8 mouse cellular contexts compared by ENCODE assay signal in genomic region chr4:140657681-140658575, GRCm38 (mm10). TPM values are rescaled to one million over a fixed set of nuclear protein-coding genes. Genes with fewer than 3 reads are reported as not detected.
DNase-seq lines count a peak whose midpoint lies in the region; ATAC-seq lines count a peak whose summit lies in the region.

No protein-coding gene starts in this region.

- DNase-seq in adrenal gland, adult 2 months: peak; percentile 88
- DNase-seq in embryo, embryonic 11 days: peak; percentile 78
- peak; percentile 82 for DNase-seq in gastrocnemius, postnatal 25 days
- peak; percentile 57 to 88 for DNase-seq in left cerebral cortex, adult 8-10 months (ENCODE audit: low spot score in 2 of 2)
- DNase-seq in midbrain, embryonic 10.5 days (ENCODE audit: low spot score): peak; percentile 77

- H3K9ac ChIP-seq in intestine, embryonic 15.5 days: peak overlapping the region; percentile 24
- no peak overlapping the region for H3K9ac ChIP-seq in stomach, embryonic 14.5 days (replicated peaks; ENCODE audit: low read depth, low read length)

- no peaks in the 10 kb centered on the region for H3K9me3 ChIP-seq in intestine, embryonic 15.5 days
- H3K9me3 ChIP-seq in midbrain, embryonic 10.5 days (replicated peaks): no peaks in the 10 kb centered on the region
- H3K9me3 ChIP-seq in stomach, embryonic 14.5 days (ENCODE audit: control insufficient read depth, low read depth, low read length): no peaks in the 10 kb centered on the region

- H3K4me1 ChIP-seq in intestine, embryonic 15.5 days (replicated peaks): peaks cover 37% of the 10 kb centered on the region
- peaks cover 61% of the 10 kb centered on the region for H3K4me1 ChIP-seq in midbrain, embryonic 10.5 days
- peaks cover 28% of the 10 kb centered on the region for H3K4me1 ChIP-seq in stomach, embryonic 14.5 days (ENCODE audit: control insufficient read depth, insufficient read depth, low read length)

- no peak overlapping the region for H3K4me3 ChIP-seq in intestine, embryonic 15.5 days (replicated peaks)
- peak overlapping the region; percentile 42 for H3K4me3 ChIP-seq in midbrain, embryonic 10.5 days
- 0 out of 2 replicates have a peak overlapping the region, but pooled peaks have one; percentile 7 for H3K4me3 ChIP-seq in stomach, embryonic 14.5 days (ENCODE audit: low read depth, low read length)

- peak overlapping the region; percentile 53 for H3K4me2 ChIP-seq in intestine, embryonic 15.5 days (replicated peaks)
- peak overlapping the region; percentile 22; the same call in 1 of the 2 replicates for H3K4me2 ChIP-seq in stomach, embryonic 14.5 days (replicated peaks; ENCODE audit: low read depth, low read length)

- WGBS in intestine, embryonic 15.5 days: 5% methylated on average over 24 of the region's 24 CpGs
- WGBS in midbrain, embryonic 10.5 days: 4% methylated on average over 24 of the region's 24 CpGs
- 10% methylated on average over 24 of the region's 24 CpGs for WGBS in stomach, embryonic 14.5 days

- peak overlapping the region; percentile 89 for H3K27ac ChIP-seq in intestine, embryonic 15.5 days
- H3K27ac ChIP-seq in midbrain, embryonic 10.5 days (replicated peaks): peak overlapping the region; percentile 93
- peak overlapping the region; percentile 87 for H3K27ac ChIP-seq in stomach, embryonic 14.5 days (ENCODE audit: low read length)

- no peaks in the 10 kb centered on the region for H3K27me3 ChIP-seq in intestine, embryonic 15.5 days (replicated peaks)
- peaks cover 12% of the 10 kb centered on the region for H3K27me3 ChIP-seq in midbrain, embryonic 10.5 days (ENCODE audit: low read depth, poor library complexity, severe bottlenecking)
- no peaks in the 10 kb centered on the region for H3K27me3 ChIP-seq in stomach, embryonic 14.5 days (ENCODE audit: control insufficient read depth, insufficient read depth, low read length)

- H3K36me3 ChIP-seq in intestine, embryonic 15.5 days: no peaks in the 10 kb centered on the region
- no peaks in the 10 kb centered on the region for H3K36me3 ChIP-seq in midbrain, embryonic 10.5 days
- H3K36me3 ChIP-seq in stomach, embryonic 14.5 days (ENCODE audit: control insufficient read depth, insufficient read depth, low read length): no peaks in the 10 kb centered on the region

- peak; percentile 85 for ATAC-seq in intestine, embryonic 15.5 days
- ATAC-seq in stomach, embryonic 14.5 days (ENCODE audit: insufficient number of reproducible peaks, insufficient read depth, low FRiP score, low read depth): peak; percentile 76; the same call in 1 of the 2 replicates
- ATAC-seq in CD4-positive, CD25-positive, alpha-beta regulatory T cell, adult 4 months: no peak

RNA-seq across cellular contexts. Expression of gene Arhgef10l, which starts 7.9 kb away (rescaled TPM):
- 10 to 100 TPM in 1 of 2 experiments, 1 to 10 TPM in 1; 7.5 to 30.8 TPM for total RNA-seq in adrenal gland, adult 2 months (2021)
- polyA plus RNA-seq in adrenal gland, adult 2 months (2012; rRNA removed): 13.3 and 18.8 TPM in 2 replicates
- total RNA-seq in gastrocnemius, postnatal 25 days (2021): 10 to 100 TPM; 36.2 to 51.3 TPM
- 15.3 and 16.2 TPM in 2 replicates for polyA plus RNA-seq in intestine, embryonic 15.5 days (2015; fragmentation: Nextera tagmentation; extraction: Ambion mirVana)
- 10 to 100 TPM; 68.0 to 98.1 (median 77.8) TPM for total RNA-seq in left cerebral cortex, adult 8-10 months (2022)
- polyA plus RNA-seq in midbrain, embryonic 10.5 days (2016; fragmentation: Nextera tagmentation; extraction: Ambion mirVana): 25.1 and 32.4 TPM in 2 replicates
- polyA plus RNA-seq in stomach, embryonic 14.5 days (2014; fragmentation: Nextera tagmentation; extraction: Ambion mirVana): 9.9 and 10.5 TPM in 2 replicates
- under 1 TPM in 1 of 2 experiments, not detected in 1; 0.16 TPM for polyA plus RNA-seq in CD4-positive, CD25-positive, alpha-beta regulatory T cell, adult 4 months (2017; shearing (Covaris generic))

RNA-seq across cellular contexts. Expression of gene Rcc2, which starts 42.4 kb away (rescaled TPM):
- total RNA-seq in adrenal gland, adult 2 months (2021): 10 to 100 TPM; 62.7 to 64.2 TPM
- polyA plus RNA-seq in adrenal gland, adult 2 months (2012; rRNA removed): 43.1 and 50.1 TPM in 2 replicates
- 1 to 10 TPM; 8.4 to 9.8 TPM for total RNA-seq in gastrocnemius, postnatal 25 days (2021)
- 37.8 and 43.8 TPM in 2 replicates for polyA plus RNA-seq in intestine, embryonic 15.5 days (2015; fragmentation: Nextera tagmentation; extraction: Ambion mirVana)
- 10 to 100 TPM; 82.4 to 85.0 (median 84.4) TPM for total RNA-seq in left cerebral cortex, adult 8-10 months (2022)
- 32.6 and 35.2 TPM in 2 replicates for polyA plus RNA-seq in midbrain, embryonic 10.5 days (2016; fragmentation: Nextera tagmentation; extraction: Ambion mirVana)
- polyA plus RNA-seq in stomach, embryonic 14.5 days (2014; fragmentation: Nextera tagmentation; extraction: Ambion mirVana): 26.2 and 26.6 TPM in 2 replicates
- 10 to 100 TPM; 18.7 to 20.4 TPM for polyA plus RNA-seq in CD4-positive, CD25-positive, alpha-beta regulatory T cell, adult 4 months (2017; shearing (Covaris generic))
